ENCODE assay signal across 21 mouse cellular contexts in the genomic region with DNA sequence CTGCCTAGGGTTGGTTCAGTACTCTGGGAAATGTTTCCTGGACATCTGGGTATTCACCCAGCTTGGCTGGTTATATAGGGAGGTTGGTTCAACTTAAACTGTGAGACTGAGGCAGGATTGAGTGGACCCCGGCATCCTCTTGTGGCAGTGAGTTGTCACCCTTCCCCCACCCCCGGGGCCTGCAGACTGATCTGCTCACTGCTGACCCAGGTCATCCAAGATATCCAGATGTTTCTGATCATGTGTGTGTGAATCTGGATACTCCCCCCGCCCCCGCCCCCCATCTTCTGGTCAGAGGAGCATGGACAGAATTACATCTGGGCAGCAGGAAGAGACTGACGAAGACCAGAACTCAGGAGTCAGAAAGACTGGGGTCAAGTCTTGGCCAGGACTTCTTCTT. TPM values are rescaled to one million over a fixed set of nuclear protein-coding genes. Genes with fewer than 3 reads are reported as not detected.
DNase-seq lines count a peak whose midpoint lies in the region; ATAC-seq and TF ChIP-seq lines count a peak whose summit lies in the region.
"Had no signal": no experiment of that assay in that cellular context is flagged by ENCODE, and none has a peak within 500 bp of the region (broad histone marks: within the 10 kb centered on the region; RNA-seq: fewer than 3 reads in every experiment).

No protein-coding gene starts in this region.

- H3K4me2 ChIP-seq in intestine, embryonic 14.5 days (ENCODE audit: low read length) = no peak overlapping the region
- no peak overlapping the region for H3K4me2 ChIP-seq in intestine, postnatal 0 days (replicated peaks; ENCODE audit: low read depth)
- no peak overlapping the region for H3K4me2 ChIP-seq in intestine, embryonic 16.5 days (ENCODE audit: low read depth, low read length)
- H3K4me2 ChIP-seq: embryonic facial prominence, embryonic 13.5 days; forebrain, embryonic 15.5 days; heart, embryonic 13.5 days had no signal

- peaks cover 8% of the 10 kb centered on the region; the same call in 1 of the 2 replicates for H3K4me1 ChIP-seq in intestine, embryonic 14.5 days (replicated peaks; ENCODE audit: control insufficient read depth, insufficient read depth, low read length)
- H3K4me1 ChIP-seq in intestine, postnatal 0 days (replicated peaks; ENCODE audit: control insufficient read depth, insufficient read depth, low read length) = no peaks in the 10 kb centered on the region
- H3K4me1 ChIP-seq in intestine, embryonic 16.5 days (ENCODE audit: control insufficient read depth, insufficient read depth, low read length) = peaks cover 6% of the 10 kb centered on the region; the same call in 1 of the 2 replicates
- H3K4me1 ChIP-seq: midbrain, embryonic 10.5 days had no signal

- H3K4me3 ChIP-seq in intestine, embryonic 14.5 days (ENCODE audit: low read depth, low read length) = no peak overlapping the region
- H3K4me3 ChIP-seq in intestine, postnatal 0 days (ENCODE audit: low read depth, low read length) = no peak overlapping the region
- no peak overlapping the region for H3K4me3 ChIP-seq in intestine, embryonic 16.5 days (ENCODE audit: low read length)
- H3K4me3 ChIP-seq: embryonic facial prominence, embryonic 13.5 days; forebrain, embryonic 15.5 days; heart, adult 2 months; heart, embryonic 13.5 days; midbrain, embryonic 10.5 days had no signal

- no peak for TF ChIP-seq CTCF in intestine, postnatal 0 days (IDR thresholded peaks at IDR 0.05; ENCODE audit: low read depth)

- ATAC-seq in intestine, embryonic 14.5 days (replicated peaks; ENCODE audit: low FRiP score, low TSS enrichment, low read depth) = peak; percentile 53; the same call in 1 of the 2 replicates
- no peak for ATAC-seq in intestine, postnatal 0 days
- 0 out of 2 replicates have a peak, but pooled peaks have one; percentile 55 for ATAC-seq in intestine, embryonic 16.5 days
- ATAC-seq: forebrain, embryonic 15.5 days; lung, postnatal 0 days had no signal

- H3K27ac ChIP-seq in intestine, embryonic 14.5 days (ENCODE audit: low read depth) = no peak overlapping the region; the same call in 1 of the 2 replicates
- H3K27ac ChIP-seq in intestine, postnatal 0 days (ENCODE audit: low read depth, low read length) = no peak overlapping the region
- H3K27ac ChIP-seq in intestine, embryonic 16.5 days (ENCODE audit: low read length) = no peak overlapping the region
- H3K27ac ChIP-seq: embryonic facial prominence, embryonic 13.5 days; forebrain, embryonic 15.5 days; heart, adult 2 months; heart, embryonic 13.5 days; midbrain, embryonic 10.5 days had no signal

- WGBS in intestine, embryonic 14.5 days = 44% methylated on average over 5 of the region's 5 CpGs
- 56% methylated on average over 5 of the region's 5 CpGs for WGBS in intestine, postnatal 0 days
- 56% methylated on average over 5 of the region's 5 CpGs for WGBS in intestine, embryonic 16.5 days

- no peak overlapping the region for H3K9ac ChIP-seq in intestine, embryonic 14.5 days (ENCODE audit: low read length)
- H3K9ac ChIP-seq in intestine, postnatal 0 days (ENCODE audit: low read depth, low read length) = no peak overlapping the region
- H3K9ac ChIP-seq in intestine, embryonic 16.5 days (ENCODE audit: low read depth, low read length) = no peak overlapping the region
- H3K9ac ChIP-seq: embryonic facial prominence, embryonic 13.5 days; forebrain, embryonic 15.5 days; heart, embryonic 13.5 days had no signal

- no peak for DNase-seq in intestine, embryonic 14.5 days (ENCODE audit: low spot score)
- DNase-seq in urinary bladder, postnatal 14 days (ENCODE audit: low spot score) = peak; percentile 11
- no peak for DNase-seq in urinary bladder, adult 18-20 months (ENCODE audit: low spot score in 2 of 2)
- DNase-seq in yolk sac, embryonic 10.5 days (ENCODE audit: low spot score) = peak; percentile 54
- no peak for DNase-seq in left cerebral cortex, adult 11 months (ENCODE audit: low spot score)
- DNase-seq in adrenal gland, adult 18-20 months (ENCODE audit: low spot score in 2 of 2) = no peak
- DNase-seq: adrenal gland, postnatal 25 days; cerebellum, adult 8-10 months; cerebellum, postnatal 36 days; gastrocnemius, postnatal 25 days; heart, adult 2 months; heart, postnatal 14 days; right cerebral cortex, adult 18-20 months; right cerebral cortex, postnatal 4 days had no signal

- no peaks in the 10 kb centered on the region for H3K27me3 ChIP-seq in intestine, embryonic 14.5 days (replicated peaks; ENCODE audit: control insufficient read depth, insufficient read depth, low read length)
- H3K27me3 ChIP-seq in intestine, postnatal 0 days (replicated peaks; ENCODE audit: control insufficient read depth, insufficient read depth, low read length) = no peaks in the 10 kb centered on the region
- no peaks in the 10 kb centered on the region for H3K27me3 ChIP-seq in intestine, embryonic 16.5 days (replicated peaks; ENCODE audit: control insufficient read depth, insufficient read depth, low read length)
- H3K27me3 ChIP-seq: embryonic facial prominence, embryonic 13.5 days; forebrain, embryonic 15.5 days had no signal

- no peaks in the 10 kb centered on the region for H3K36me3 ChIP-seq in intestine, embryonic 14.5 days (ENCODE audit: control insufficient read depth, insufficient read depth, low read length)
- H3K36me3 ChIP-seq in intestine, postnatal 0 days (ENCODE audit: control insufficient read depth, insufficient read depth) = no peaks in the 10 kb centered on the region
- H3K36me3 ChIP-seq in intestine, embryonic 16.5 days (ENCODE audit: control insufficient read depth, insufficient read depth, low read length) = no peaks in the 10 kb centered on the region
- H3K36me3 ChIP-seq: embryonic facial prominence, embryonic 13.5 days; forebrain, embryonic 15.5 days; heart, embryonic 13.5 days; midbrain, embryonic 10.5 days had no signal

- H3K9me3 ChIP-seq in intestine, embryonic 14.5 days (ENCODE audit: control insufficient read depth, low read length) = no peaks in the 10 kb centered on the region
- no peaks in the 10 kb centered on the region for H3K9me3 ChIP-seq in intestine, postnatal 0 days (ENCODE audit: control insufficient read depth)
- no peaks in the 10 kb centered on the region for H3K9me3 ChIP-seq in intestine, embryonic 16.5 days (ENCODE audit: control insufficient read depth, low read length)
- H3K9me3 ChIP-seq: embryonic facial prominence, embryonic 13.5 days; forebrain, embryonic 15.5 days; heart, embryonic 13.5 days; midbrain, embryonic 10.5 days had no signal

RNA-seq across cellular contexts. Expression of gene Kcnn3, which starts 45.4 kb away (rescaled TPM):
- polyA plus RNA-seq in intestine, embryonic 14.5 days (2014; fragmentation: Nextera tagmentation; extraction: Ambion mirVana) = 5.6 and 6.3 TPM in 2 replicates
- 4.6 TPM in 2 replicates for polyA plus RNA-seq in intestine, postnatal 0 days (2015; fragmentation: Nextera tagmentation; extraction: Ambion mirVana)
- 3.8 and 4.1 TPM in 2 replicates for polyA plus RNA-seq in intestine, embryonic 16.5 days (2015; fragmentation: Nextera tagmentation; extraction: Ambion mirVana)
- 1 to 10 TPM; 2.7 to 3.8 TPM for total RNA-seq in adrenal gland, adult 18-20 months (2021)

Comparison
In these comparisons a context has a peak if more than half of its experiments do, and no peak if none do; other contexts are left out.
1. DNase-seq: peak in urinary bladder, postnatal 14 days (single experiment) and yolk sac, embryonic 10.5 days (single experiment); none in intestine, embryonic 14.5 days (single experiment), urinary bladder, adult 18-20 months (0 of 2), left cerebral cortex, adult 11 months (single experiment) and adrenal gland, adult 18-20 months (0 of 2).